Mouse (Mus musculus): ENCODE data around the gene Ccdc85a.
"Not testable (repeated sequence)": the region's sequence is repeated elsewhere in the genome, so short reads cannot be mapped to it uniquely, and the experiment has no call there.

Gene Ccdc85a

DNA sequence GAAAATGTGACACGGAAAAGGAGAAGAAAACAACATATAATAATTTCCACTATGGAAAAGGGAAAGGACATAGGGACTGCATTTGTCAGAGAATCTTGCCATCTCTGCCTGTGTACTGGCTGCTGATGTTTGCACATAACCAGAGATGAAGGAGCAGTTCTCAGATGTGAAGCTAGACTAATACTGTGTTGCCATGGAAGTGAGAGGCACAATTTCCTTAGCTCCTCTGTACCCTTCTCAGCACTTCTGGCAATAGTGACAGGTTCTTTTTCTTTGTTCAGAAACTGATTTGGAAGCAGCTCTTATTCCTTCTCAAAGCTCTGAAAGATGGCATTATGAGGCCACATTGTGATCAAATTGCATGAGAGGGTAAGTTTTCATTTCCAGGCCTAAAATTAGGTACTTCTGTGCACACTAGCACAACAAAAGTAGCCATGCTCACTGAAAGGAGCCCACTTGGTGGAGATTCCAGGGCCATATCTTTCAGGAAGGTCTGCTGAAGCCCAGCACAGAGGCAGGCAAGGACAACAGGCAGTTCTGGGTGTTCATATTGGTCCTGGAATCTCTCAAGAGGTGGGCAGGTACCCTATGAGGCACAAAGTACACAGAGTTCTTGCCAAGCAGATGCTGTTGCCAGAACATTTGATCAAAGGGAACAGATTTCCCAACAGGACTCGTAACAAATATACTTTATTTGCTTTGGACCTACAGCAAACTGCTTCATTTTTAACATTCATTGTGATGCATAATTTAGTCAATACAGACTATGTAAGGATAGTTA is 161.5 kb downstream of the Ccdc85a start:
- DNase-seq (ENCODE audit: low spot score in 2 of 2), result no peak

DNA sequence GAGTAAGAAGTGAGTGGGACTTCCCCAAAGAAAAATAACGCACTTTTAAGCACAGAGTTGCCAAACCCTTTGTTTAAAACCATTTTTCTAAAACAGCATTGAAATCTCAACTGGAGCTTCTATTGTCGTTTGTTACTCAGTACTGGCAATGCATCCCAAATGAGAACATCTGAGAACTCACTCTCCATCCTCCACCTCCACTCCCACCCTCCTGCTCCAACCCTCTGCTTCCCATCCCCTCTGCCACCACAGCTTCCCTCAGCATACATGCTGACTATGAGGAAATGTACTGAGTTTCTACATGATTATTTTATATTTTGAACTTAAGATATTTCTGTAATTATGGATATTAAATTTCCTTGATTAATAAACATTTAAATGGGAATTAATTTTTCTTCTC is 168.3 kb downstream of the Ccdc85a start:
- DNase-seq (ENCODE audit: low spot score in 2 of 2), result no peak

DNA sequence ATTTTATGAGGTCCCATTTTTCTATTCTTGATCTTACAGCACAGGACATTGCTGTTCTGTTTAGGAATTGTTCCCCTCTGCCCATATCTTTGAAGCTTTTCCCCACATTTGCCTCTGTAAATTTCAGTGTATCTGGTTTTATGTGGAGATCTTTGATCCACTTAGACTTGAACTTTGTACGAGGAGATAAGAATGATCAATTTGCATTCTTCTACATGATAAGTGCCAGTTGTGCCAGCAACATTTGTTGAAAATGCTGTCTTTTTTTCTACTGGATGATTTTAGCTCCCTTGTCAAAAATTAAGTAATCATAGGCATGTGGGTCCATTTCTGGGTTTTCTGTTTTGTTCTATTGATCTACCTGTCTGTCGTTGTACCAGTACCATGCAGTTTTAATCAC is 174.2 kb downstream of the Ccdc85a start:
- DNase-seq (ENCODE audit: low spot score in 2 of 2), result not testable (repeated sequence)

DNA sequence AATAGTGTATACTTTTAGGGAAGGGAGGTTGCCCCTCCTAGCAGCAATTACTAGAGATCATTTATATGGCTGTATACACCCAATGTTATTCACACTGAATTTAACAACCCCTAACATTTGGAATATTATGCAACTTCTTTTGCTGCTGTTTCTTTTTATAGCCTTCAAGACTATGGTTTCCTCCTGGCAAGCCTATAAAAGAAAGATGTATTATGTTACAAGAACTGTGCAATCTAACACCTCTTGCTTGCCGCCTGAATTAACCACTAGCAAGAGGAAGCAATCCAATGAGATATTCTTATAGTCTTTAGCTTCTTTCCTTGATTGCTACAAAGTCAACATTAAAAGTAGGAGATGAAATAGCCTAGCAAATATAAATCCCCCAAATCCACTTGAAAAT is 187.0 kb downstream of the Ccdc85a start:
- DNase-seq (ENCODE audit: low spot score in 2 of 2), result no peak

DNA sequence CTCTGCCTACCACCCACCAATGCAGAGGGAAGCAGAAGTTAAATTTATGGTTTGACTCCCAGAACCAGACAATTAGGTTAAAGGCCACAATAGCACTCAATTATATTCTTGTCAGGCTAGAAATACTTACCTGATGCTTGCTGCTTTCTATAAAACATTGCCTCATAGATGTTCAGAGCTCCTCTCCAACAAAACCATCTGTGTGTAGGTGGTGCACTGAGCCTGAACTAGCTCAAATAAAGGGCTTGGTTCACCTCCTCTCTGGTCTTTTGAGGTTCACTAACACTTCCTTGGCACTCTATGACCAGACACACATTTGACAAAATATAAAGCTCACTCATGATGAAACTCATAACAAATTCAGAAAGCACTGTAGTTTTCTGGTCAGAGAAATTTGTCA is 208.2 kb downstream of the Ccdc85a start:
- DNase-seq (ENCODE audit: low spot score in 2 of 2), result no peak

DNA sequence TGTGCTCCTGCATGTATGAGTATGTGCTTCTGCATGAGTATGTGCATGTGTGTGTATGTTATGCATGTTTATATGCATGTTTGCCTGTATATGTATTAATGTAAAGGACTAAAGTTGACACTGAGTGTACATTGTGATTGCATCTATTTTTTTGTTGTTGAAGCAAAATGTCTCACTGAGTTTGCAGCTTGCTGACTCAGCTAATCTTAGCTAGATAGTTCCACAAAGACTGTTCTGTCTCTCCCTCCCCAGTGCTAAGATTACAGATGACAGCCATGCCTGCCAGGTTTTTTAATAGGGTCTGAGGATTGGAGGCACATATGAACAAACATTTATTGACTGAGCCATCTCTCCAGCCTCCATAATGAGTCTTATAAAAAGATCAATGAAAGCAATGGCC is 209.5 kb downstream of the Ccdc85a start:
- no peak for DNase-seq (ENCODE audit: low spot score in 2 of 2)

DNA sequence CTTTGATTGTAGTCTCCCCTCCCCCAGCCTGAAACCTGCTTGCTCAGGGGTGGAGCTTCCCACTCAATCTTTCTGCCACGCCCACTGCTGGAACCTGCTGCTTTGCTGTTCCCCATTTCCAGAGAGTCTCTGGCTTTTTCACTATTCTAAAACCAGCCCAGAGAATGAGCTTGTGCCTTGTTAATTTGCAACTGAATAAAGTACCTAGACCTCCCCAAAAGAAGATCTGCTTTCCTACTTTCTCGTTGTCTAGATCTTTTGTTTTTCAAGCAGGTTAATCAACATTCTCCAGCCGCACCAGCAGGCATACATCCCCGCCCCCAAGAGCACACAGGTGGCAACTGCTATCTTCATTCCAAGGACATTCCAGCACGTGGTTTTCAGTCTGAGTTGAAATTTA is 212.7 kb downstream of the Ccdc85a start:
- DNase-seq (ENCODE audit: low spot score in 2 of 2), result not testable (repeated sequence)

DNA sequence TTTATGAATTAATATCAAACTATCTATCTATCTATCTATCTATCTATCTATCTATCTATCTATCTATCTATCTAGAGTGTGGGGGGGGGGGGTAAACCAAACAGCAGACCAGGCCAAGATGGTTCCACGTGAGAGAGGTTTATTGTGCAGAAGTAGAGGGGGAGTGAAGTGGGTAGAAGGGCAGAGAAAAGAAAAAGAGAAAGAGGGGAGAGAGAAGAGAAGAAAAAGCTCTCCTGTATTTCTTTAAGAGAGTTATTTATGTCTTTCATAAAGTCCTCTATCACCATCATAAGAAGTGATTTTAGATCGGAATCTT is 218.2 kb downstream of the Ccdc85a start:
- DNase-seq (ENCODE audit: low spot score in 2 of 2), result no peak

DNA sequence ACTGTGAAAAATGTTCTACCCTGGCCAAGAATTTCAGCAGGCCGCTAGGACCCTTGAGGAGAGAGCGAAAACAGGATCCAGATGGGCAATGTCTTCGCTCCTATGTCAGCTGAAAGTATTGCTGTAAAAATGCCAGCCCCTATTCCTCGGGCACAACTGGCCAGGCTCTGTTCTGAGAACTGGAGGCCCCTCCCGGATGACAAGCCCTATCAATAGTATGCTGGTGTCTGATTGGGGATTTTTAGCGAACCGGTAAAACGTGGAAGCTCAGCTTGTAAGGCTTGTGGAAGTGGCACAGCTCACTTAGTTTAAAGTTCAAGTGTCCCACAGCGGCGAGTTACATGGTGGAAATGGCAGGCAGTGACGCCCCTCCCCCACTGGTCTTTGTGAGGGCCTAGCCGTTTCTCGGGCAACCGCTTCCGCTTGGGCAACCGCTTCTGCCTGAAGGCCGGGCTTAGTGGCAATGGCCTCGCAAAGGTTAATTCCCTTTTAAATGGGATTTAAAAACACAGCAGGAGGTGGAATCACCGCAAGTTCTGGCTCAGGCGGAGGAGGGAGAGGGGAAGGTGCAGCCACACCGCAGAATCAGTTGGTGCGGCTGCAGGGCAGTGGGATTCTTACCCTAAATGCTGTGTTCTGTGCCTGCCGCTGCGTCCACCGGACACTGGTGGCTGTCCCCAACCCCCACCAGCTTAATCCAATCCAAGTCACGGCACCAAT is 218.8 kb downstream of the Ccdc85a start:
- peak; percentile 62 to 66 for DNase-seq (ENCODE audit: low spot score in 2 of 2)

DNA sequence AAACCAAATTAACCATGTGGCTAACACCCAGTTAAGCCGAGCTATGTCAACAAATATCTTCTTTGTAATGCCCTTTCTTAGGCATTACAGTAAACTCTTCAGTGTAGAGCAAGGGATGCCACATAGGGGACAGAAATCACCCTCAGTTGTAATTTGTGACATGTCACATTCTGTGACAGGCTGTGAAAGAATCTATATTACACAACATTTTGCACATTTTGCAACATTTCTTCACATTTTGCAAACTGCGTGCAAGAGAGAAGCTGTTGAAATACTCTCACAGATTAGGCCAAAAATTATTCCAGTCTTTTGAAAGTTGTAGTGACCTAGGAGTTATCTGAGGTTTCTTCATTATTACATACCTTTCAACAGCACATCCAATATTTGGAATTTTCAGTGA is 240.7 kb downstream of the Ccdc85a start:
- DNase-seq (ENCODE audit: low spot score in 2 of 2), result no peak

DNA sequence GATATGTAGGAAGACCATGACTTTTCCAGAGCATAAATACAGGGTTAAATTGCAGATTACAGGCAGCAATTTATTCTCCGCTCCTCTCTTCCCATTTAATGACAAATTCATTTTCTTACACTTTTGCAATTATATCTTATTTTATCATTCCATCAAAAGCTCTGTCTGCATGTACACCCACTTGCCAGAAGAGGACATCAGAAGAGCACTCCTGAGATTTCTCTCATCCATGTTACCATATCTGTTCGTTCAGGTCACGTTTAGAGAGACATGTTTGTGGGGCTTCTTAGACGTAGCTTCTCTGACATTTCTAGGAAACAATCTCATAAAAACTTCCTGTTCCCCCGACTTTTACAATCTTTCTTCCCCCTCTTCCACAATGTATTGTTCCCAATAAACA is 242.2 kb downstream of the Ccdc85a start:
- DNase-seq (ENCODE audit: low spot score in 2 of 2), result no peak

DNA sequence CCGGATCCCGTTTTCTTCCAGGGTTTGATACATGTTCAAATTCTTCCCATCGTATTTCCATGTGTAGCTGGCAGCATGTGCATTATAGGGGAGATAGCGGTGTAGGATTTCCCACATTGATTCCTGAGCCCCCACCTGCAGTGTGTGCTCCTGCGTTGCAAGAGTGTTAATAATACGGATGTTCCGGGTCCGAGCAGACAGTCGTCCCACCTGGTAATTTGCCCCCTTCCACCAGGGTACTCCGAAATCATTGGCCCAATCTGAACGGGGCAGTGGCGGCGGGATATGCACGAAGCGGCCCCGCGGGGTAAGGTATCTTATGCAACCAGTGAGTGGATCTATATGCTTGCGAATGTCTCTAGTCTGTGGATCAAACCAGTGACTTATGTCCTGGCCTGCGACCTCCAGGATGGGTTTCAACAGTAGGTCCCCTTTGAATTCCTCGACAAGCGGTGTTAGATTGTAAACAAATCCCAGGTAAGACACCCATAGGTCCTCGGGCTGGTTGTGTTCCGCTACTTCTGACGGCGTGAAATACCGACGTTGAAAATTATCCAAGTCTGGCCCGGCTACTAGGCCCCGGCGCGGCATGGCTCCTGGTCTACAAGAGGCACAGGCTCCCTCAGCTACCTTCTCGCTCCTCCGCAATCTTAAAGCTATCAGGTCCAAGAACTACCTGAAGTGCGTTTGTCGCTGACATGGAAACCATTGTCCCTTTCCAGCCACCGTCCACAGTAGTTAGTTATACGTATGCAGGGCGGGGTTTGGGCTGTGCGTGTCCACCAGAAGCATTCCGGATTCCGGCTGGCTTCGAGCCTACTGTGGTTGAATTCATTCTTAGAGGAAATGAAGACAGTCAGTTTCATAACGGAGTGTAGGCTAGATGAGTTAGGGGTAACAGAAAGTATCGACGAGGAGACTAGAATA is 244.6 kb downstream of the Ccdc85a start, which contains the start of gene Gm6685:
TSS of gene Gm6685 (minus strand) at position 644 of the 927 bp plus-strand sequence.
- not testable (repeated sequence) for DNase-seq (ENCODE audit: low spot score in 2 of 2)

All from heart, adult 9 months (tissue).